Mouse (Mus musculus) adrenal gland, postnatal 14 days (tissue): ENCODE results near the gene Spa17. TPM values are rescaled to one million over a fixed set of nuclear protein-coding genes. Genes with fewer than 3 reads are reported as not detected.

ENCODE experiments used
- DNase-seq: peaks from one replicate; pipeline ENCODE4 v3.0.0; 2021; ENCODE audit warnings: mixed read lengths
- total RNA-seq: library from RNA; stranded (reverse); gene quantifications from 2 replicates; pipeline ENCODE4 v1.2.3, GENCODE M21; 2021

Spa17 gene
- total RNA-seq, 1 experiment from 2014 or later, result 4.9 TPM

DNA sequence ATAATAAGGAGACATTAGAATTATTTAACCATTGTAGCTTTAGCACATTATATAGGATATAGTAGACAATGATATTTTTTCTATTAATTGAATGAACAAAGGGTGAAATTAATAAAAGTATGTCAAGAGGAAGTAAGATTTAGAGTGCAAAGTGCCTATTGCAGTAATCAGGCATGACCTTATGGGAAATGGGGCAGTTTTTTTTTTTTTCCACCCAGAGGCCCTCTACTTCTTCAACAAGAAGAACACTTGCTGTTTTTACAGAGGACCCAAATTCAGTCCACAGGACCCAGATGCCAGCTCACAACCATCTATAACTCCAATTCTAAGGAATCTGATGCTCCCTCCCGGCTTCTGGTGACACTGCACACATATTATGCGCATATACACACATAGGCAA, 52.9 kb downstream of the Spa17 start:
- no peak for DNase-seq

DNA sequence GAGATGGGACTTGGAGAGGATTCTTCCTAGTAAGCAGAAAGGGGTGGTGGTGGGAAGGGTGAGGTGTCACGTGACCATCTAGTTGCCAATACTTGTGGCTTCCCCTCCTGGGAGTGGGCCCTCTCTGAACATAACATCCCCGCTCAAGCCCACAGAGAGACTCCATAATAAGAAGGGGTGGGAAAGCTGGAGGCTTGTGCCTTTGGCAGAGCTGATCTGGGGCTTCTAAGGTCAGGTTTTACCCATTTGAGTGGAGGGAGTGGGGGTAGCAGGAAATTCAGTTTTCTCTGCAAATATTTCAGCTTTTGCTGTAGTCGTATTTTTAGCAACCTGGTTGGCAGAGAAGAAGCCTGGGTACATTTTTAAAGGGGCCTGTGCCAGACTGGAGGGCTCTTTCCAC, 57.2 kb downstream of the Spa17 start:
- DNase-seq, result no peak

DNA sequence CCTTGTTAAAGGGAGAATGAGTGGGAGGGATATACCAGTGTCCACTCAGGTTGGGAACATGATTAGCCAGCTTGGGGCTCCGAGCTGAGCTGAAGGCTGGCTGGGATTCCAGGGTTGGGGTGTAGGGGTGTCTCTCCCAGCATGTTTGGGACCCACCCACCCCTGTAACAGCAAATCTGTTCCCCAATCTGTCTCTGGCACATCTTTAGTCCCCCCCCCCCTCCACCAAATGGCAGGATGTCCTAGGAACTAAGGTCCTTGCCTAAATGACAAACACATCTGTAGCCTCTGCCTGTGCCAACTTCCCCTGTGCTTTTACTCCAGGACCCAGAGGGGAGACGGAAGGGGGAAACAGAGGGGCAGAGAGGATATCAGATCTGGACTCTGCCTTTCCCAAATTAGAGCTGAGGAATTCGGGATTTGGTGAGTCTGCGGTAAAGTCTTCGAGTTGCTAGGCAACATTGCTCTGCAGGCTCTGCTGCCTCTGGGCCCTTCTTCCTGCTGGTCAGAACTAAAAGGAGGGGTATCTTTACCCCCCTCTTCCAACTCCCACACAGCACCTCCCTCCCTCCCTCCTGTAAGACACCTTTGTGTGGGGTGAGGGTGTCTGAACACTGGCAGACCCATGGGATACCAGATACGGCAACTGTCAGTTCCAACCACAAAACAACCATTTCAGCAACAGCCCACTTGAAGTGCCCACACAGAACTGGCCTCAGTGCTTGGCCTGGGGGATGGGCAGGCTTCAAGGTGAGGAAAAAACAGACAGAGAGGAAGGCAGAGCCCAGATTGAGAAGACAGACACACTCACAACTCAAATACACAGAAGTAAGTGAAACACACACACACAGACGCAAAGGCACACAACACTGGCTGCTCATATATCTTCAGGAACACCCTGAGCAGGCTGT, 58.4 kb downstream of the Spa17 start, which contains the start of gene Siae:
Siae (plus strand) TSS at position 861 of the 911 bp plus-strand sequence.
- no peak for DNase-seq

DNA sequence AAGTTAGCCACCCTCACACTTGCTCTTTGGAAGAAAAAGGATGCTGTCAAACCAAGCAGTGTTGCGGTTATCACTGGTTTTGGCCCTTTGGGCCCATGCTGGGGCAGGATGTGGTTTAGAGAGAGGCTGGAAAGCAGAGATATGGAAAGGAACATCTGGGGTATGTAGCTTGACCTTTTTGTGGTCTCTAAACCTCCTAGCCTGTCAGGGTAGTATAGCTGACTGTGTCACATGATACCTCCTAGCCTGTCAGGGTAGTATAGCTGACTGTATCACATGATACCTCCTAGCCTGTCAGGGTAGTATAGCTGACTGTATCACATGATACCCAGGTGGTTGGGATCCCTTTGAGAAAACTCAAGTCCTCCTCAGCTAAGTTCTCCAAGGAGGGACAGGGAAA, 59.2 kb downstream of the Spa17 start:
- DNase-seq, result no peak

Other genes starting within 250 kb of the Spa17 start
- gene Hepacam, start 246.4 kb downstream of the Spa17 start, total RNA-seq, result 0.26 TPM in 2 replicates
- gene Robo4, start 211.8 kb downstream of the Spa17 start, total RNA-seq, result 30.9 and 37.3 TPM in 2 replicates
- 0.30 and 0.53 TPM in 2 replicates for gene Robo3, start 180.5 kb downstream of the Spa17 start, total RNA-seq
- gene Msantd2, start 124.4 kb downstream of the Spa17 start, total RNA-seq, result 21.9 and 22.5 TPM in 2 replicates
- 64.0 and 81.0 TPM in 2 replicates for gene Esam, start 85.6 kb downstream of the Spa17 start, total RNA-seq
- 5.2 and 9.1 TPM in 2 replicates for gene Vsig2, start 74.5 kb downstream of the Spa17 start, total RNA-seq
- gene Nrgn, start 60.8 kb downstream of the Spa17 start, total RNA-seq, result 3.6 and 4.8 TPM in 2 replicates
- 12.4 and 14.7 TPM in 2 replicates for gene Siae, start 58.0 kb downstream of the Spa17 start, total RNA-seq
- 86.0 and 99.4 TPM in 2 replicates for gene Tbrg1, start 43.6 kb upstream of the Spa17 start, total RNA-seq
- 0.19 TPM in 2 replicates for gene Panx3, start 55.5 kb upstream of the Spa17 start, total RNA-seq
- not detected in 2 replicates for gene Olfr160, start 102.5 kb upstream of the Spa17 start, total RNA-seq
- gene Olfr874, start 131.4 kb upstream of the Spa17 start, total RNA-seq, result not detected in 2 replicates
- not detected in 2 replicates for gene Olfr875, start 158.1 kb upstream of the Spa17 start, total RNA-seq
- gene Olfr876, start 189.3 kb upstream of the Spa17 start, total RNA-seq, result not detected in 2 replicates
- gene Olfr877, start 240.5 kb upstream of the Spa17 start, total RNA-seq, result not detected in 2 replicates